Mouse (Mus musculus): Measurements from ENCODE around the gene Ttc28.

Gene Ttc28

DNA sequence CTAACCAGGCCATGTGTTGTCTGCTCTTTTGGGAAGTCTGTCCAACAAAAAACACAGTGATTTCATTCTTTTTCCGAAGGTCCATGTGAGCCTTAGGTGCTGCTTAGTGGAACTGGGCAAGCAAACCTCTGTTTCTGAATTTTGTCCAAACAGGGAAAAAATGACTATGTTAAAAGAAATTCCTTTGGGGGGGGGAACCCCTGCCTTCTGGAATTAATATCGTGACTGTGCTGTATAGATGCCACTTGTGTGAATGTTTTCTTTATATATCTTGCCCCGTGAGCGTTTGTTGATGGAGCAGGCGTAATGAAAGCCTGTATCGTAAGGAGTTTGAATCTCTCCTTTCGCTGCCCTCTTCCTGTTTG, 127.5 kb downstream of the Ttc28 start:
- DNase-seq (ENCODE audit: extremely low spot score): no peak

DNA sequence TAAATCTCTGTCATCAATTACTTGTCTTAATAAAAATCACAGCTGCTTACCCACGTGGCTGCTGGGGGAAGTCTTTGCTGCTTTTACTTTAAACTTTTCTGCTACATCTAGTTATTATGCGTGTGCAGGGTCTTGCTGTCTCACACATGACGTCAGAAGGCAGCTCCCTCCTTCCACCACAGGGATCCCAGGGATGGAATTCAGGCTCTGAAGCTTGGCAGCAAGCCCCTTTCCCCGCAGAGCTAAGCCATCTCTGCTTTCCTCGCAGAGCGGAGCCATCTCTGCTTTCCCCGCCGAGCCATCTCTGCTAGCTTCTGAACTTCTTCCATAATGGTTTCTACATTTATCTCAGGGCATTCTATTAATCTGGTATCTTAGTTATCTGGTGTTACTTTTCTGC, 128.3 kb downstream of the Ttc28 start:
- DNase-seq (ENCODE audit: extremely low spot score): no peak

DNA sequence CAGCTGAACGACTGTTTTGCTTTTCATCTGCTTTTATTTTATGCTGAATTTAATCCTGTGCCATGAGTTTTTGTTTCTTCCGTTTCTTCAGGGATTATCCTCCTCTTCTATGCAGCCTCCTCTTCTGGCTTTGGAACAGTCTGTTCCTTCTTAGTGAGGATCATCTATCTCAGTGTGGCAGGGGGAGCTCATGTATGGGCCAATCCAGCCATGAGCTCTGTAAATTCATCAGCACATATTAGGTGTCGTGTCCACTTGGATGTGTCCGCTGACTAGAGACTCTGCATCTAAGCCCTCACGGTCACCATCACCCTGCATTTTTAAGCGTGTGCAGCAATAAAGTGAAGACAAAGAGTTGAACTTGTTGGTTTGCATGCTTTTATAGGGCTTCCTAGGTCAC, 128.8 kb downstream of the Ttc28 start:
- no peak for DNase-seq (ENCODE audit: extremely low spot score)

DNA sequence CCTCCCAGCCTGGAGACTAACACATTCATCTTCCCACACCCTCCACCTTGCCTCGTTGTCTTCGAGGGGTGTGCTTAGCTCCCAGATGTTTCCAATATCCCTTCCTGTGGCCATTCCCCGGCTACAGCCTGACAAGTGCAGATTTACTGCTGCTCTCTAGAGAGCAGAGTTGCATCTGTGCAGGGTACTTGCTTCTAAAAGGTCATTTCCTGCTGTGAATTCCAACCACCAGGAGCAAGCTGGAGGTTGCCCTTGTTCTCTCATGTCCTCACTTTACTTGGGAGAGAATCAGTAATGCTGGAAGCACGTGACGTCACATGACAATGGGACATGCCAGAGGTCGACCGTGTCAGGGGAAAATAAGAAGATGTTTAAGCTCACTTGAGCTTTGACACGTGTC, 131.7 kb downstream of the Ttc28 start:
- peak; percentile 60 for DNase-seq (ENCODE audit: extremely low spot score)

DNA sequence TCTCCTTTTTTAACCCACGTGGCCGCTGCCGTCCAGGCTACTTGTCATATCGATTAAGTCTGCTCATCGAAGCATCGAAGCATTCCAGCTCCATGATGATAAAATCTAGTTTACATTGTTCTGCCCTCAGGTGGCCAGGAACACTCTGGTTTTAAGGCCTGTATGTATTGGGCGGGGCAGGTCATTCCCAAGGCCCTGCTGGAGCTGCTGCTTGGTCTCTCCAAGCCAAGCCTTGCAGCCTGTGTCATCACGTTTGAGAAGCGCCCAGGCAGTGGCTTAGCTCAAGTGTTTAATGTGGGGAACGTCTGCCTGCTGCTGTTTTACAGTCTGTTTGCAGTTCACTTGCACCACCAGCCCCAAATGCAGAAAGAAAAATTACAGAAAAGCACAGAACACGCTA, 132.5 kb downstream of the Ttc28 start:
- DNase-seq (ENCODE audit: extremely low spot score): no peak

GRCm38 (mm10) chr5:111012587-111012986, 133.0 kb downstream of the Ttc28 start:
- no peak for DNase-seq (ENCODE audit: extremely low spot score)

GRCm38 (mm10) chr5:111014960-111015359, 135.4 kb downstream of the Ttc28 start:
- DNase-seq (ENCODE audit: extremely low spot score): no peak

DNA sequence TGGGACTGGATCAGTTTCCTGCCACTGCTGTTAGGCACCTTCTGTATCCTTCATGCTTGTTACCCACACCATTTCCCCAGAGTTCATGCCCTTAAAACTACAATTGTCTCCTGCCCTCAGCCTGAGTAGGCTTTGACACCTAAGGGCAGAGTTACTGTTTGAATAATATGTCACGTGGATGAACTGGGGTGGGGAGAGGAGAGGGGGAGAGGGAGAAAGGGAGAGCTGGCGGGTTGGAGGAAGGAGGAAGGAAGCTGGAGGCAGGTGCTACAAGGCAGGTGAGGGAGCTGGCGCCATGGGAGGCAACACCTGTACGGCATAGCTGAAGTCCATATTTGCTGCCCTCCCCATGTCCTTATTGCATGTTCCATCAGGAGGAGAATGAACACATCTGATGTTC, 137.7 kb downstream of the Ttc28 start:
- no peak for DNase-seq (ENCODE audit: extremely low spot score)

GRCm38 (mm10) chr5:111022339-111022738, 142.7 kb downstream of the Ttc28 start:
- no peak for DNase-seq (ENCODE audit: extremely low spot score)

DNA sequence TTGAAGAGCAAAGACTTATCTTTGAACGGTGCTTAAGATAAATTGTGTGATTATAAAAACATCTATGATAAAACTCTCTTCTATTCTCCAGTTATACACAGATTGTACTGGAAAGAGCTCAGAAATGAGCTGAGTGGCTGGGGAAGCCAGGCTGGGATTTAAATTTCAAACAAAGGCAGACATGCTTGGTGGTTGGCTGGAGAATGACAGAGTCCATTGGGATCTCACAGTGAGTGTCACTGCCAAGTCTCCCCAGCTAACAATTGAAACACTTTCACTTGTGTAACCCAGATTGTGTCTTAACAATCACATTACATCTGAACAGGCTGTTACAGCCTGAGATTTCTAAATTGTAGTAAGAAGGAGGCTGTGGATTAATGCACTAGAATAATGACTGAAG, 143.3 kb downstream of the Ttc28 start:
- DNase-seq (ENCODE audit: extremely low spot score): no peak

DNA sequence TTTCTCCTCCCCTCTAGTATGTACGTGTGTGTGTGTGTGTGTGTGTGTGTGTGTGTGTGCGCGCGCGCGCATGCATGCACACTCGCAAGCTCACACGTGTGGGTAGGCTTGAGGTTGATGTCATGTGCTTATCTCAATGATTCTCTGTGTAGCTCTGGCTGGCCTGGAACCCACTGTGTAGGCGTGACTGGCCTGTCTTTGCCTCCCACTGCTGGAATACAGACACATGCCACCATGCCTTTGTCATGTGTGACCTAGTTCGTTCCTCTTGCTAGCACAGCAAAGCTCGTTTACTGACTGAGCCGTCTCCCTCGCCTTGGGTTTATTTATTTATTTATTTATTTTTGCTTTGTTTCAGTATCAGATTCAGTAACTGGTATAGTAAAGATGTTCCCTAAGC, 145.0 kb downstream of the Ttc28 start:
- no peak for DNase-seq (ENCODE audit: extremely low spot score)

GRCm38 (mm10) chr5:111025476-111025875, 145.9 kb downstream of the Ttc28 start:
- DNase-seq (ENCODE audit: extremely low spot score): no peak

DNA sequence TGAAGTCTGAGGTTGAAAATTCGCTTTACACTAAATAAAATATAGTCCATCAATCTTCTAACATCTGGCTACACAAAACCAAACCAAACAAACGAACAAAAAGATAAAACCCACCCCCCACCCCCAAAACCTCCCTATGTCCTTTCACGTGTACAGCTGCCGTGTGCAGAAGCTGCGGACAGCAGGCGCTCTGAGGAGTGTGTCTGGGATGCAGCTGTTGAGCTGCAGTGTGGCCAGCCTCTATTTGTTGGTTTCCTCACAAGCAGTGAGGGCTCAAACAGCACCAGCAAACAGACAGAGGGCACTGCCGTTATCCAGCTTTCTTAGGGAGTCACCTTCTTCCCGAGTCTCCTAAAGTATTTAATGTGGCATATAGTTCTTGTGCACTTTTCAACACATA, 146.6 kb downstream of the Ttc28 start:
- DNase-seq (ENCODE audit: extremely low spot score): no peak

GRCm38 (mm10) chr5:111028340-111028739, 148.7 kb downstream of the Ttc28 start:
- no peak for DNase-seq (ENCODE audit: extremely low spot score)

DNA sequence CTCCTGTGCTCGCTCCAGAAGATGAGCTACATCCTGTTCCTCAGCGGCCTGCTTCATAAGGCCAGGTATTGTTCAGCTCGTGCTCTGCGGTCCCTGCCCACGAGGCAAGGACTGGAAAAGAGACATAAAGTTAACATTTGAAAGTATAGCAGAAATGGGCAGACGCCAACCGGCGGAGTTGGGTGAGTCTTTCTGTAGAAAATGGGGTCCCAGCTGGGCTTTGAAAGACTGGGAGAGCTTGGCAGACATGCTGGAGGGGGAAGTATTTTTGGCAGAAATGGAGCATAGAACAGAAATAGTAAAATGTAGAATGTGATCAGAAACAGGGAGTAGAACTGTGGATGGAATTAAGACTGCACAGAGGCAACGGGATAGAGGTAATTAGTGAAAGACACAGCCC, 149.3 kb downstream of the Ttc28 start:
- DNase-seq (ENCODE audit: extremely low spot score): no peak

DNA sequence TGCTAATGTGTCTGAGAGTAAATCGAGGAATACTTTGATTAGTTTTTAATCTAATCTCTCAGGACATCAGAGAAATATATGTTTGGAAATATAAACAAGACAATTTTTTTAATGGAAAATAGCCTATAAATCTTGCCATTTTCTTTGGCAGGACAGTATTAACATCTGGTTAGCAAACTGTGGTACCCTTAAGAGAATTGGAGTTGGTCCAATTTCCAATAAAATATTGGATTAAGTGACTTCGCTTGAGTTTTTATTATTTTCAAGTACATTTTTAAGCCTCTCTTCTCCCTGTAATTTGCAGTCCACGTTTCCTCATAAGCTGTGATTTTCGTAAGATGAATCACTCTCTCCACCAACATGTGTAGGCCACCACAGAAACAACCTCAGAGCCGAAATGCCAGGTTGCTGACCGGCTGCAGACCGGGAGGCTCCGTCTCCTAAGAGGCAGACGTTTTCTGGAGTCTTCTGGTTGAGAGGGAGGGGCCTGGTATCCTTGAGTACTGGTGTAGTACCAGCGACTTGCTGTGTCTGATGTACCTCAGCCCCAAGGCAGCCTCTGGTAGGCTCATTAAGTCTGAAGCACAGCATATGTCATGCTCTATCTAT, 153.2 kb downstream of the Ttc28 start:
- DNase-seq (ENCODE audit: extremely low spot score): no peak

DNA sequence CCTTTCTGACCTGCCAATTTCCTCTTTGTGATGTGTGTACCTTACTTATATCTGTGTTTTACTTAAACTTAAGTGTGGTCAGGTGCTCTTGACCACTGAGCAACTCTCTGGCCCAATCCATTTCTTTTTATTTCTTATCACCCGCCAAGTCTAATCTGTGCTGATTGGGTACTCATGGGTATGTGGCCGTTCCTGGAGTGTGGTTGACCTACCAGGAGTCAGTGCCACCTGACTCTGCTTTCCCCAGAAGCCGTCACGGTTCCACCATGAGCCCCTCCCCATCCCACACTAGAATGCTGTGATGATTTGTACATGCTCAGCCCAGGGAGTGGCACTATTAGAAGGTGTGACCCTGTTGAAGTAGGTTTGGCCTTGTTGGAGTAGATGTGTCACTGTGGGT, 153.9 kb downstream of the Ttc28 start:
- no peak for DNase-seq (ENCODE audit: extremely low spot score)

DNA sequence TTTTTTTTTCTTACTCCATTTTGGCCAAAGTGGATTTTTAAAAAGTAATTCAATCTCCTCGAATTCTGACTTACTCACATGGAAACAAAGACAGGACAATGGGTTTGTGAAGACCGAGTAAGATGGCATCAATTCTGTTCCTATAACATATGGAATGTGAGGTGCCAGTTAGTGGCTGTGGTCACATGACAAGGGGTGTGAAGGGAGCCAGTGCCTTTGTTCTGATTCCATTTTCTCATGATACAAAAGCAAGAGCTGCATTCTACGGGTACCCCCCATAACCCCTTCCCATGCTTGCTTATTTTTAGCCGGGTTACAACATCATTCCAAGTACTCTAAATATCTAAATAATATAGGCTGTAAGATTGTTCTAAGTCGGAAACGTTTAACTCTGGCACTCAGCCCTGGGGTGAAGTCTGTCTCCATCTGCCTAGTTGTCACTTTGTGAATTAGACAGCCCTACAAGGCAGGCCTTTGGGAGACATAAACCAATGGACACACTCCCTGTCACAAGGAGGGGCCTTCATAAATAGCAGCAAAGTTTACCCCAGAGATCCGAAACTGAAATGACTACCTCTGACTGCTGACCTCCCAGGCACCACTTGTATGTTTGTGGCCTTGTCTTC, 157.6 kb downstream of the Ttc28 start:
- no peak for DNase-seq (ENCODE audit: extremely low spot score)

DNA sequence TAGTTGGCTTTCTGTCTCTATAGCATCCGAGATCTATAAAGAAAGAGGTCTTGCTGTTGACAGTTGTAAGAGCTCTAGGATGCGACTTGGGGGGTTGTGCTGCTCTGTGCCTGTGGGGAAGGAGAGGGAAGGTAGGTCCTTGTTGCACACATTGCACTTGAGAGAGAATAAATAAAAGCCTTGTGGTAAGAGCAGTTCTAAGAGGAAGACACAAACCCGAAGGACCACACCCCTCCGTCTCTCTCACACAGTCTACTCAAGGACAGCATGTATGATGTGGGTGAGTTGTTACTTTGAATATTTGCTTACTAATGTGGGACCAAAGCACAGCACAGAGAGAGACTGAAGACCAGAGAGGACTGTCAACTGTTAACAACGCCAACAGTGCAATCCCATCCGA, 160.2 kb downstream of the Ttc28 start:
- DNase-seq (ENCODE audit: extremely low spot score): no peak

GRCm38 (mm10) chr5:111041952-111042351, 162.3 kb downstream of the Ttc28 start:
- no peak for DNase-seq (ENCODE audit: extremely low spot score)

DNA sequence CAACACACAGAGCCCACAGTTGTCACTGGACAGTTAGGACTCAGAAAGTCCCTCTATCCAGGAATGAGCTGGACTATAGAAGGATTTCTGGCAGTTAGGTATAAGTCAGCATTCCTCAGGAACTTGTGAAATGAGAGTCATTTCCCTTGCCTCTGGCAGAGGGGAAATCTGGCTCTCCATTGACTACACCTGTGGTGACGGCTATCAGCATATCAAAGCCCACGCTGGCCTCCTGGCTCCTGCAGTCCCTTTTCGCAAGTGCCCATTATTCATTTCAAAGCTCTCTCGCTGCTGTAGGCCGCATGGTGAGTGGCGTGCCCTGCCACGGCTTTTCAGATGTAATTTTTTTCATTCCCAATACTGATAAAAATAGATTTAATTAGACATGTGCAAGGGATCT, 164.6 kb downstream of the Ttc28 start:
- no peak for DNase-seq (ENCODE audit: extremely low spot score)

DNA sequence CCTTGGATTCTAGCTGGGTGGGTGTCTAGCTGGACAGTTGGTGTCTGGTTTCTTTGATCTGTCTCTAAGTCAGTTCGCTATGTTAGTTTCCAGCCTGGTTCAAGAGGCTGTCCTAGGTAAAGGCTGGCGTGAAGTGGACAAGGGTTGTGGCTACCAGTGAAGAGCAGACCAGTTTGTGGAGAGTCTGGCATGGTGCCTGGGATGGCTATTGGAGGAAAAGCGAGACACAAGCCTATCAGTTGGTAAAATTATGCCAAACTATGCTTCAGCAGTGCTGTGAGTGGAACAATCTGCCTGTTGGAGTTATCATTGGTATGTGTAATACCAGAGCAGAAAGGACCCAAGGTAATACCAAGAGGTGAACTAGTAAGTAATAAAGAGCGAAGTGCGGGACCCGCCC, 166.8 kb downstream of the Ttc28 start:
- DNase-seq (ENCODE audit: extremely low spot score): no peak

DNA sequence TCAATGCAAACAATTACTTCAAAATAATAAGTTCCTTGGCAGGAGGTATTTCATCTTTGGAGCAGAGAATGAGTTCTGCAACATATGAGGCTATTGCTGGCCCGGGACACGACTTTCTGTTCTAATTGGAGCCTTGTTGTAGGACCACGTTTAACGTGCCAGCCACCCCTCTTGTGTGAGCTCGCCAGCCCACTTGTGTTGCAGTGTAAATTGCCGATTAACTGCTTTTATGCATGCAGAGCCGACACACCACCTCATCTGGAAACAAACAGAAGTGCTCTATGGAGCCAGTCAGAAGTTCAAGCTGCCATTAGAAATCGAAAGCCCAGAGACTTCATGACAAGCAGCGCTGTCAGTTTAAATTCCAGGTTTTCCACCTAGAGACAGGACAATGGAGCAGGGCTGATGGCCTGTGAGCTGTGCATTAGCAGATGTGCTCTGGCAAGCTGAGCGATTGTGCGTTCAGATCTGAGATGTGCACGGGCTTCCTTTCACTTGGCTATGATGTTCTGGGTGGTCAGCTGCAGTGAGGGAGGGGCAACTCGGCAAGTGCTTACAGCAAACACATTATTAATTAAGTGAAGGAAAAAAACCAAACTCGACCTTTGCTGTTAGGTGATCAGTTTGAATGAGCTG, 167.4 kb downstream of the Ttc28 start:
- DNase-seq (ENCODE audit: extremely low spot score): no peak

DNA sequence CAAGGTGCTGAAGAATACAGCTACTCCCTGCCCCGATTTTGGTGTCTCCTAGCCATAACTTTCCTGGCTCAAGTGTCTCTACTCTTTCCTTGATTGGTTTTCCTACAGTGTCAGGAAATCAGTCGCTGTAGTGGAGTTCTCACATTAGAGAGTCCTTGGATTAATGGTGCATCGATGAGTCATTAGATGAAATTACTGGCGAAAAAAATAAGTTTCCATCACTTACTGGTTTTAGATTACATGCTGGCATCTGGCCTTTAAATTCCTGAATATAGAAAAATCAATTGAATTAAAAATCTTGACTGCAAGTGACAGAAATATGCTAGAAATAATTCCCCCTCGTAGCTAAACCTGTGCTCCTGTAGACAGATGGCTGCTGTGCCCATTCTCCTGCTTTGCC, 168.4 kb downstream of the Ttc28 start:
- DNase-seq (ENCODE audit: extremely low spot score): no peak

All from embryo, embryonic 9.5 days (tissue).